Mouse (Mus musculus): Measurements from ENCODE around the gene Gstm2. TPM values are rescaled to one million over a fixed set of nuclear protein-coding genes. Genes with fewer than 3 reads are reported as not detected.

Gstm2 gene
- total and polyA plus RNA-seq, 3 experiments = 169 to 222 (median 214) TPM

DNA sequence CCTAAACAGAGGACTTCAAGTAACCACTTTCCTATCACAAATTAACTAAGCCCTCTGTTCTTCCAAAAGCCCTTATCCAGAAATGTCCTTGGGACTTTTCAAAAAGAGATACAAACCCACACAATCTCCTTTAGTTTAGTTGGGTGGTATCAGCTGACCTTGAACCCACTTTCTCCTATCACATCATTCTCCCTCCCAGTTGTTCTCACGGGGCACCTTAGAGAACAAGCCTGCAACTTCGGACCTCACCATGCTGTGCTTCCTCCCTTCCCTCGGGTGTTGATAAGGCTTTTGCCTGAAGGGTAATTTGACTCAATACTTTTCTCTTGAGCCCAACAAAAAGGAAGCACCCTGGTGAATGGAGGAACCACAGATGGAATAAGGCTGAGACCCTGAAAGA is 50.4 kb downstream of the Gstm2 start:
- no peaks in the 10 kb centered on the region for H3K27me3 ChIP-seq (ENCODE audit: control insufficient read depth, insufficient read depth, low read length)
- H3K4me1 ChIP-seq (ENCODE audit: control insufficient read depth, insufficient read depth, low read length) = peaks cover 12% of the 10 kb centered on the region
- no peaks in the 10 kb centered on the region for H3K79me2 ChIP-seq (replicated peaks; ENCODE audit: control insufficient read depth, insufficient read depth, low read length)
- H3K27ac ChIP-seq = no peak overlapping the region
- 30% methylated on average over 3 of the region's 3 CpGs for WGBS
- H3K9ac ChIP-seq (ENCODE audit: low read depth, low read length) = no peak overlapping the region
- no peak overlapping the region for H3K4me3 ChIP-seq
- no peak for TF ChIP-seq POLR2A (IDR thresholded peaks at IDR 0.05; ENCODE audit: insufficient read depth, low read depth, low read length)
- no peaks in the 10 kb centered on the region for H3K36me3 ChIP-seq (ENCODE audit: control insufficient read depth, insufficient read depth, low read length)
- intact Hi-C loops (cut with DNase I) = loop anchor here (5.0 kb wide), 1 partner anchor 211 kb away; the partner anchor contains the start of gene Gnai3
- DNase-seq = no peak

DNA sequence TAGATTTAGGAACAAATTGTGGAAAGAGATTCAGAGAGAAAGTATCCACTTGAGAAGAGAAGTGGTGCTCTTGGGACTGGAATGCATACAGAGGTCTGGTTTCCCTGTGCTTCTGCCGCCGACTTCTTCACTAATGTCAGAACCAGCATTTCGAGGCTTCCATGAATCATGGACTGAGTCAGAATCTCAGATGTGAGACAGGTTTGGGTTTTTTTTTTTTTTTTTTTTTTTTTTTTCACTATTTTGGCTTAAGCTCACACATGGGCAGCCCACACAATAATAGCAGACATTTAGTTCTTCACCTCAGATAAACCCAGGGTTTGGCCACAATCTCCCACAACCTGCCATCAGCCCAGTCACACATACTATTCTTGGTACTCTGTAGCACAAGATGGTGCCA is 51.0 kb downstream of the Gstm2 start:
- H3K27me3 ChIP-seq (ENCODE audit: control insufficient read depth, insufficient read depth, low read length) = no peaks in the 10 kb centered on the region

DNA sequence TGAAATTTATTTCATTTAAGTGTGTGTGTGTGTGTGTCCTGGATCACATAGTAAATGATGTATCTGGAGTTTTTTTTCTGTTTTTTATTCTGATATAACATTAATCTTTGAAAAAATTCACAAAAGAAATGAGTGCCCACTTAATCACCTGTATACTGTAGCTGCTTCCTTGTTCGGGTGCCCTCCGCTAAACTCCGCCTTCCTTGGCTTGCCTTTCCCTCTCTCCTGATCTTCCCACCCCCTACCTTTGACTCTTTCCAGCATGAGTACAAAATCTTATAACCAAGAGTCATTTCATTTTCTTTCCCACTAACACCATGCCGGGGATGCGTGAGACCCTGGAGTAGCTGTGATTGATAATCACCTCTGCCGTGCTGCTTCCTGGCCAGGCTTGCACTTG is 54.1 kb downstream of the Gstm2 start:
- no peak for TF ChIP-seq POLR2A (IDR thresholded peaks at IDR 0.05; ENCODE audit: insufficient read depth, low read depth, low read length)
- TF ChIP-seq EP300 (IDR thresholded peaks at IDR 0.05; ENCODE audit: insufficient read depth, low read depth, low read length) = no peak
- TF ChIP-seq CTCF (IDR thresholded peaks at IDR 0.05) = no peak
- no peak overlapping the region for H3K4me3 ChIP-seq
- peak overlapping the region; percentile 80 for H3K27ac ChIP-seq
- peaks cover 7% of the 10 kb centered on the region for H3K4me1 ChIP-seq (ENCODE audit: control insufficient read depth, insufficient read depth, low read length)
- H3K9ac ChIP-seq (ENCODE audit: low read depth, low read length) = no peak overlapping the region
- H3K79me2 ChIP-seq (replicated peaks; ENCODE audit: control insufficient read depth, insufficient read depth, low read length) = no peaks in the 10 kb centered on the region
- intact Hi-C loops (cut with DNase I) = no loop called here
- WGBS = 74% methylated on average over 6 of the region's 6 CpGs
- no peaks in the 10 kb centered on the region for H3K27me3 ChIP-seq (ENCODE audit: control insufficient read depth, insufficient read depth, low read length)
- peak in 1 of 2 experiments; percentile 20 for DNase-seq
- no peaks in the 10 kb centered on the region for H3K36me3 ChIP-seq (ENCODE audit: control insufficient read depth, insufficient read depth, low read length)

More for the DNA sequence above, 51.0 kb downstream of the Gstm2 start:
- H3K36me3 ChIP-seq (ENCODE audit: control insufficient read depth, insufficient read depth, low read length) = no peaks in the 10 kb centered on the region
- no peaks in the 10 kb centered on the region for H3K79me2 ChIP-seq (replicated peaks; ENCODE audit: control insufficient read depth, insufficient read depth, low read length)
- peaks cover 12% of the 10 kb centered on the region for H3K4me1 ChIP-seq (ENCODE audit: control insufficient read depth, insufficient read depth, low read length)
- intact Hi-C loops (cut with DNase I) = loop anchor here (5.0 kb wide), 1 partner anchor 212 kb away; the partner anchor contains the start of gene Gnai3
- H3K9ac ChIP-seq (ENCODE audit: low read depth, low read length) = no peak overlapping the region
- H3K4me3 ChIP-seq = no peak overlapping the region
- WGBS = 52% methylated on average over 3 of the region's 3 CpGs
- DNase-seq = no peak
- no peak overlapping the region for H3K27ac ChIP-seq
- TF ChIP-seq EP300 (IDR thresholded peaks at IDR 0.05; ENCODE audit: insufficient read depth, low read depth, low read length) = no peak
- TF ChIP-seq POLR2A (IDR thresholded peaks at IDR 0.05; ENCODE audit: insufficient read depth, low read depth, low read length) = no peak
- no peak for TF ChIP-seq CTCF (IDR thresholded peaks at IDR 0.05)

Other genes with a start within 250 kb of the Gstm2 start
- gene Csf1, start 226.0 kb downstream of the Gstm2 start, total RNA-seq (2021) = 10 to 100 TPM; 30.0 to 41.7 TPM
- gene Csf1, start 226.0 kb downstream of the Gstm2 start, polyA plus RNA-seq (2012; rRNA removed) = 32.9 and 44.0 TPM in 2 replicates
- gene Eps8l3, start 109.2 kb downstream of the Gstm2 start, total RNA-seq (2021) = not detected
- not detected in 2 replicates for gene Eps8l3, start 109.2 kb downstream of the Gstm2 start, polyA plus RNA-seq (2012; rRNA removed)
- 10 to 100 TPM; 45.7 to 53.4 TPM for gene Gstm5, start 90.6 kb downstream of the Gstm2 start, total RNA-seq (2021)
- 59.5 and 104 TPM in 2 replicates for gene Gstm5, start 90.6 kb downstream of the Gstm2 start, polyA plus RNA-seq (2012; rRNA removed)
- 10 to 100 TPM; 80.5 to 95.0 TPM for gene Gstm7, start 54.6 kb downstream of the Gstm2 start, total RNA-seq (2021)
- gene Gstm7, start 54.6 kb downstream of the Gstm2 start, polyA plus RNA-seq (2012; rRNA removed) = 70.4 and 119 TPM in 2 replicates
- 1 to 10 TPM; 3.0 to 3.7 TPM for gene Gstm6, start 42.7 kb downstream of the Gstm2 start, total RNA-seq (2021)
- gene Gstm6, start 42.7 kb downstream of the Gstm2 start, polyA plus RNA-seq (2012; rRNA removed) = 3.7 and 4.6 TPM in 2 replicates
- not detected for gene Gstm3, start 17.2 kb downstream of the Gstm2 start, total RNA-seq (2021)
- gene Gstm3, start 17.2 kb downstream of the Gstm2 start, polyA plus RNA-seq (2012; rRNA removed) = 0.08 TPM in 1 of 2 replicates, not detected in the other
- 100 to 1,000 TPM; 334 to 410 TPM for gene Gstm1, start 31.5 kb upstream of the Gstm2 start, total RNA-seq (2021)
- 602 and 658 TPM in 2 replicates for gene Gstm1, start 31.5 kb upstream of the Gstm2 start, polyA plus RNA-seq (2012; rRNA removed)
- 10 to 100 TPM; 11.7 to 11.9 TPM for gene Gstm4, start 58.4 kb upstream of the Gstm2 start, total RNA-seq (2021)
- 17.1 and 24.6 TPM in 2 replicates for gene Gstm4, start 58.4 kb upstream of the Gstm2 start, polyA plus RNA-seq (2012; rRNA removed)
- gene Ampd2, start 100.2 kb upstream of the Gstm2 start, total RNA-seq (2021) = 1 to 10 TPM; 4.1 to 4.6 TPM
- 25.9 and 26.3 TPM in 2 replicates for gene Ampd2, start 100.2 kb upstream of the Gstm2 start, polyA plus RNA-seq (2012; rRNA removed)
- under 1 TPM in 1 of 2 experiments, not detected in 1; 0.11 TPM for gene Gnat2, start 106.3 kb upstream of the Gstm2 start, total RNA-seq (2021)
- not detected in 2 replicates for gene Gnat2, start 106.3 kb upstream of the Gstm2 start, polyA plus RNA-seq (2012; rRNA removed)
- gene Gnai3, start 159.7 kb upstream of the Gstm2 start, total RNA-seq (2021) = 10 to 100 TPM; 16.5 to 18.1 TPM
- gene Gnai3, start 159.7 kb upstream of the Gstm2 start, polyA plus RNA-seq (2012; rRNA removed) = 7.5 and 18.7 TPM in 2 replicates
- not detected for gene Gpr61, start 168.4 kb upstream of the Gstm2 start, total RNA-seq (2021)
- 0.04 TPM in 1 of 2 replicates, not detected in the other for gene Gpr61, start 168.4 kb upstream of the Gstm2 start, polyA plus RNA-seq (2012; rRNA removed)
- gene Amigo1, start 199.9 kb upstream of the Gstm2 start, total RNA-seq (2021) = 10 to 100 TPM; 16.8 to 17.7 TPM
- 16.4 and 18.6 TPM in 2 replicates for gene Amigo1, start 199.9 kb upstream of the Gstm2 start, polyA plus RNA-seq (2012; rRNA removed)
- 1 to 10 TPM; 4.9 to 5.4 TPM for gene Cyb561d1, start 214.8 kb upstream of the Gstm2 start, total RNA-seq (2021)
- gene Cyb561d1, start 214.8 kb upstream of the Gstm2 start, polyA plus RNA-seq (2012; rRNA removed) = 5.7 and 7.1 TPM in 2 replicates
- 1 to 10 TPM; 1.8 to 2.6 TPM for gene Atxn7l2, start 224.5 kb upstream of the Gstm2 start, total RNA-seq (2021)
- 4.1 and 4.2 TPM in 2 replicates for gene Atxn7l2, start 224.5 kb upstream of the Gstm2 start, polyA plus RNA-seq (2012; rRNA removed)
- 1 to 10 TPM in 1 of 2 experiments, under 1 TPM in 1; 0.77 to 1.2 TPM for gene Sypl2, start 240.2 kb upstream of the Gstm2 start, total RNA-seq (2021)
- gene Sypl2, start 240.2 kb upstream of the Gstm2 start, polyA plus RNA-seq (2012; rRNA removed) = 0.44 and 0.64 TPM in 2 replicates

Data from heart, adult 2 months (tissue).